Mouse (Mus musculus) G1E (cell line): Measurements from ENCODE around the gene Spam1.

Experiments used
- CTCF ChIP-seq: IDR thresholded peaks from 2 replicates; pipeline ENCODE4 v1.5.1; 2012; ENCODE audit warnings: low read depth, low read length, inconsistent platforms, mixed read lengths
- GATA1 ChIP-seq: IDR thresholded peaks from 2 replicates; pipeline ENCODE4 v1.6.1; 2012; ENCODE audit warnings: borderline replicate concordance, low read length, inconsistent platforms, mixed read lengths
- TAL1 ChIP-seq: conservative IDR thresholded peaks from 2 replicates; pipeline ENCODE4 v1.6.1; 2012; ENCODE audit warnings: low read depth, low read length, inconsistent platforms, mixed read lengths

DNA sequence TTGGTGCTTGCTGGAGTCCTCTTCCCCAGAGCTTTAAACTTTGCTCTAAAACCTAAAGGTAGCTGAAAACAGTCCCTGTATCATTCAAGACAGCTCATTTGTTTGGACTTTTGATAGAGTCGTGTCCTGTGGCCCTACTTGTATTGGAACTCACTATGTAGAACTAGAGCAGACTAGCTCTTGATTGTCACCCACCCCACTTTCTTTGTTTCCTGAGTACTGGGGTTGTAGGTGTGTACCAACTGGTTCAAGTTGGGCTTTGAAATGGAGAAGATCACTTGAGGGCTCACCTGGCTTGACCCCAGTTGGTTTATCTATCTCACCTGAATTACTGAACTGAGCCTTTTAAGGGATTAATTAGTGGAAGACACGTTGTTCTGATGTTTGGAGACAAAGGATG is 11.8 kb upstream of the Spam1 start:
- no peak for TF ChIP-seq CTCF
- TF ChIP-seq GATA1 = no peak
- no peak for TF ChIP-seq TAL1
